9 mouse cellular contexts compared by ENCODE assay signal in the genomic region with DNA sequence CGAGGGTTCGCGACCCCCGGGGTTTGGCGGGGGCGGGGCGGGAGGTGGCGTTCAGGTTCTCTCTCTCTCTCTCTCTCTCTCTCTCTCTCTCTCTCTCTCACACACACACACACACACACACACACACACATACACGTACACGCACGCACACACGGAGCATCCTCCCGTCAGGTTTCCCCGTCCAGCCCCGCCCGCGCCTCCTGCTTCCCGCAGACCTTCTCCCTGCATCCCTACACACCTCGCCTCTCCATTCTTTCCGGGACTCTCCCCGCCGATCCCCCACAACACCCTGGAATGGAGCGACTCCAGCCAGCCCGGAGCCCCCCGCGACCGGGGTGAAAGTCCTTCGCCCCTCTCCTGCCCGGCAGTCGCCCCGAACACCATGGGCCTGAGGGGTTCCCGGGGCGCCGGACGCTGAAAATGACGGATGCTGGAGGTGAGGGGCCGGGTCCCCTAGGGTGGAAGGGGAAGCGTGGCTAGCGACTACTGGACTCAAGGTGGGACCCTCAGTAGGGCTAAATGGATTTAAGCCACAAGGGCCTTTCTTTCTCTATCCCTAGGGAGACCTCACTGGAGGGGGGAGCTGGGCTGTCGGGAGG. TPM values are rescaled to one million over a fixed set of nuclear protein-coding genes. Genes with fewer than 3 reads are reported as not detected.
DNase-seq lines count a peak whose midpoint lies in the region; ATAC-seq and TF ChIP-seq lines count a peak whose summit lies in the region.
"Had no signal": no experiment of that assay in that cellular context is flagged by ENCODE, and none has a peak within 500 bp of the region (broad histone marks: within the 10 kb centered on the region; RNA-seq: fewer than 3 reads in every experiment).

No protein-coding gene starts in this region.

- ATAC-seq in kidney, embryonic 15.5 days (replicated peaks; ENCODE audit: low FRiP score) = no peak; the same call in 1 of the 2 replicates
- no peak for ATAC-seq in lung, postnatal 0 days
- ATAC-seq in inflammation-experienced regulatory T-cells, adult 6 months = no peak

- DNase-seq in kidney, adult 9 months = no peak
- DNase-seq in ES-E14 (ENCODE audit: low read depth, low spot score) = no peak
- DNase-seq in cerebellum, postnatal 25 days = peak; percentile 82 to 91
- DNase-seq in hindbrain, embryonic 10.5 days (ENCODE audit: low spot score) = no peak
- DNase-seq in lung, postnatal 0 days (ENCODE audit: low spot score) = no peak
- DNase-seq in layer of hippocampus, postnatal 36 days = no peak

- H3K27ac ChIP-seq in kidney, embryonic 15.5 days = peak overlapping the region; percentile 94
- H3K27ac ChIP-seq in ES-E14 (ENCODE audit: insufficient read depth, low read depth, low read length, poor library complexity, severe bottlenecking) = no peak overlapping the region
- H3K27ac ChIP-seq in hindbrain, embryonic 10.5 days = peak overlapping the region; percentile 96
- H3K27ac ChIP-seq in lung, postnatal 0 days (ENCODE audit: low read length) = no peak overlapping the region

- peak overlapping the region; percentile 83 for H3K9ac ChIP-seq in kidney, embryonic 15.5 days
- no peak overlapping the region for H3K9ac ChIP-seq in ES-E14 (ENCODE audit: insufficient read depth, low read depth, low read length, poor library complexity, severe bottlenecking)
- H3K9ac ChIP-seq in lung, postnatal 0 days (replicated peaks; ENCODE audit: low read depth) = peak overlapping the region; percentile 41

- 1% methylated on average over 36 of the region's 40 CpGs for WGBS in kidney, embryonic 15.5 days
- WGBS in hindbrain, embryonic 10.5 days = under 1% methylated on average over 38 of the region's 40 CpGs
- 2% methylated on average over 30 of the region's 40 CpGs for WGBS in lung, postnatal 0 days

- H3K27me3 ChIP-seq in kidney, embryonic 15.5 days = no peaks in the 10 kb centered on the region
- no peaks in the 10 kb centered on the region for H3K27me3 ChIP-seq in hindbrain, embryonic 10.5 days (ENCODE audit: insufficient read depth, poor library complexity, severe bottlenecking)
- no peaks in the 10 kb centered on the region for H3K27me3 ChIP-seq in lung, postnatal 0 days (replicated peaks; ENCODE audit: insufficient read depth, low read length)

- peak overlapping the region; percentile 65 for H3K4me3 ChIP-seq in kidney, embryonic 15.5 days (replicated peaks)
- peak overlapping the region; percentile 61 to 64 for H3K4me3 ChIP-seq in ES-E14 (ENCODE audit: insufficient read depth in 1 of 2, low read depth in 1 of 2, low read length in 2 of 2, poor library complexity in 1 of 2, severe bottlenecking in 1 of 2)
- H3K4me3 ChIP-seq in hindbrain, embryonic 10.5 days = peak overlapping the region; percentile 90
- peak overlapping the region; percentile 48 for H3K4me3 ChIP-seq in lung, postnatal 0 days (ENCODE audit: low read depth, low read length)

- H3K9me3 ChIP-seq in kidney, embryonic 15.5 days (replicated peaks) = no peaks in the 10 kb centered on the region
- H3K9me3 ChIP-seq in ES-E14 (ENCODE audit: control insufficient read depth, insufficient read depth, low read depth, low read length) = no peaks in the 10 kb centered on the region
- H3K9me3 ChIP-seq in hindbrain, embryonic 10.5 days = no peaks in the 10 kb centered on the region
- H3K9me3 ChIP-seq in lung, postnatal 0 days (ENCODE audit: low read length) = no peaks in the 10 kb centered on the region

- TF ChIP-seq CTCF in lung, postnatal 0 days (IDR thresholded peaks at IDR 0.05) = no peak

- H3K4me2 ChIP-seq in kidney, embryonic 15.5 days = peak overlapping the region; percentile 90
- H3K4me2 ChIP-seq in lung, postnatal 0 days (replicated peaks; ENCODE audit: low read depth, low read length) = peak overlapping the region; percentile 91

- peaks cover 27% of the 10 kb centered on the region for H3K36me3 ChIP-seq in kidney, embryonic 15.5 days
- peaks cover 3% of the 10 kb centered on the region; the same call in 1 of the 2 replicates for H3K36me3 ChIP-seq in ES-E14 (ENCODE audit: control insufficient read depth, insufficient read depth, low read length, poor library complexity, severe bottlenecking)
- H3K36me3 ChIP-seq in hindbrain, embryonic 10.5 days = peaks cover 36% of the 10 kb centered on the region
- H3K36me3 ChIP-seq in lung, postnatal 0 days (ENCODE audit: insufficient read depth, low read length) = no peaks in the 10 kb centered on the region

- no peak for TF ChIP-seq EP300 in lung, postnatal 0 days (IDR thresholded peaks at IDR 0.05)

- peaks cover 61% of the 10 kb centered on the region for H3K4me1 ChIP-seq in kidney, embryonic 15.5 days
- H3K4me1 ChIP-seq in ES-E14 (ENCODE audit: control insufficient read depth in 2 of 2, insufficient read depth in 2 of 2, low read length in 2 of 2, poor library complexity in 1 of 2) = peaks cover 2 to 10% of the 10 kb centered on the region in 2 experiments; a peak in 2 of 4 replicates
- peaks cover 73% of the 10 kb centered on the region for H3K4me1 ChIP-seq in hindbrain, embryonic 10.5 days (replicated peaks)
- H3K4me1 ChIP-seq in lung, postnatal 0 days (ENCODE audit: insufficient read depth, low read depth, low read length) = peaks cover 8% of the 10 kb centered on the region; the same call in 1 of the 2 replicates

- in situ Hi-C loops in ES-E14 (cut with MboI; ENCODE audit: low sequenced_read_pairs in 2 of 2, unreplicated experiment in 2 of 2) = no loop called here

TF ChIP-seq in ES-E14, 5 proteins besides CTCF, POLR2A, EP300 and RAD21:
- TF ChIP-seq ZC3H11A (IDR thresholded peaks at IDR 0.05; ENCODE audit: borderline replicate concordance, low read depth, low read length) (no peak), CHD2 (IDR thresholded peaks at IDR 0.05; ENCODE audit: low read depth, low read length) (no peak), HCFC1 (IDR thresholded peaks at IDR 0.05; ENCODE audit: borderline replicate concordance, insufficient read depth, low read length) (no peak), ZNF384 (IDR thresholded peaks at IDR 0.05; ENCODE audit: low read depth, low read length) (no peak), MAFK (IDR thresholded peaks at IDR 0.05; ENCODE audit: insufficient read depth, low read depth, low read length) (no peak)
TF ChIP-seq in ES-E14: peak in this region for 0.

RNA-seq across cellular contexts. Expression of gene Samd14, which starts 0.6 kb away (rescaled TPM):
- 16.9 and 21.2 TPM in 2 replicates for polyA plus RNA-seq in kidney, embryonic 15.5 days (2015; fragmentation: Nextera tagmentation; extraction: Ambion mirVana)
- 0.53 and 0.89 TPM in 2 replicates for total RNA-seq in ES-E14 (2012; rRNA removed)
- polyA plus RNA-seq in hindbrain, embryonic 10.5 days (2016; fragmentation: Nextera tagmentation; extraction: Ambion mirVana) = 38.8 and 71.5 TPM in 2 replicates
- polyA plus RNA-seq in lung, postnatal 0 days (2015; fragmentation: Nextera tagmentation; extraction: Ambion mirVana) = 5.4 and 5.8 TPM in 2 replicates
- polyA plus RNA-seq in inflammation-experienced regulatory T-cells, adult 6 months (2017; shearing (Covaris generic)) = under 1 TPM; 0.18 to 0.61 (median 0.46) TPM
- total RNA-seq in layer of hippocampus, postnatal 36 days (2021) = 10 to 100 TPM; 43.3 to 46.5 TPM

RNA-seq across cellular contexts. Expression of gene Ppp1r9b, which starts 19.4 kb away (rescaled TPM):
- 10.0 and 10.6 TPM in 2 replicates for polyA plus RNA-seq in kidney, embryonic 15.5 days (2015; fragmentation: Nextera tagmentation; extraction: Ambion mirVana)
- 29.5 and 32.6 TPM in 2 replicates for total RNA-seq in ES-E14 (2012; rRNA removed)
- polyA plus RNA-seq in hindbrain, embryonic 10.5 days (2016; fragmentation: Nextera tagmentation; extraction: Ambion mirVana) = 10.4 and 11.8 TPM in 2 replicates
- polyA plus RNA-seq in lung, postnatal 0 days (2015; fragmentation: Nextera tagmentation; extraction: Ambion mirVana) = 9.8 and 11.5 TPM in 2 replicates
- 10 to 100 TPM; 19.1 to 24.8 (median 24.8) TPM for polyA plus RNA-seq in inflammation-experienced regulatory T-cells, adult 6 months (2017; shearing (Covaris generic))
- total RNA-seq in layer of hippocampus, postnatal 36 days (2021) = 100 to 1,000 TPM; 931 to 932 TPM

RNA-seq across cellular contexts. Expression of gene Pdk2, which starts 30.9 kb away (rescaled TPM):
- 49.4 and 56.2 TPM in 2 replicates for polyA plus RNA-seq in kidney, embryonic 15.5 days (2015; fragmentation: Nextera tagmentation; extraction: Ambion mirVana)
- 1.3 and 1.7 TPM in 2 replicates for total RNA-seq in ES-E14 (2012; rRNA removed)
- 10.7 and 15.2 TPM in 2 replicates for polyA plus RNA-seq in hindbrain, embryonic 10.5 days (2016; fragmentation: Nextera tagmentation; extraction: Ambion mirVana)
- polyA plus RNA-seq in lung, postnatal 0 days (2015; fragmentation: Nextera tagmentation; extraction: Ambion mirVana) = 39.3 and 51.1 TPM in 2 replicates
- 1 to 10 TPM; 2.4 to 9.2 (median 8.2) TPM for polyA plus RNA-seq in inflammation-experienced regulatory T-cells, adult 6 months (2017; shearing (Covaris generic))
- 100 to 1,000 TPM; 118 to 121 TPM for total RNA-seq in layer of hippocampus, postnatal 36 days (2021)

RNA-seq across cellular contexts. Expression of gene Sgca, which starts 34.1 kb away (rescaled TPM):
- polyA plus RNA-seq in kidney, embryonic 15.5 days (2015; fragmentation: Nextera tagmentation; extraction: Ambion mirVana) = 1.2 and 1.7 TPM in 2 replicates
- total RNA-seq in ES-E14 (2012; rRNA removed) = 0.74 TPM in 1 of 2 replicates, not detected in the other
- polyA plus RNA-seq in hindbrain, embryonic 10.5 days (2016; fragmentation: Nextera tagmentation; extraction: Ambion mirVana) = 0.10 TPM in 1 of 2 replicates, not detected in the other
- 0.33 and 0.55 TPM in 2 replicates for polyA plus RNA-seq in lung, postnatal 0 days (2015; fragmentation: Nextera tagmentation; extraction: Ambion mirVana)
- not detected for polyA plus RNA-seq in inflammation-experienced regulatory T-cells, adult 6 months (2017; shearing (Covaris generic))
- under 1 TPM in 1 of 2 experiments, not detected in 1; 0.48 TPM for total RNA-seq in layer of hippocampus, postnatal 36 days (2021)

RNA-seq across cellular contexts. Expression of gene Hils1, which starts 42.8 kb away (rescaled TPM):
- polyA plus RNA-seq in kidney, embryonic 15.5 days (2015; fragmentation: Nextera tagmentation; extraction: Ambion mirVana) = not detected in 2 replicates
- total RNA-seq in ES-E14 (2012; rRNA removed) = not detected in 2 replicates
- not detected in 2 replicates for polyA plus RNA-seq in hindbrain, embryonic 10.5 days (2016; fragmentation: Nextera tagmentation; extraction: Ambion mirVana)
- not detected in 2 replicates for polyA plus RNA-seq in lung, postnatal 0 days (2015; fragmentation: Nextera tagmentation; extraction: Ambion mirVana)
- polyA plus RNA-seq in inflammation-experienced regulatory T-cells, adult 6 months (2017; shearing (Covaris generic)) = not detected
- total RNA-seq in layer of hippocampus, postnatal 36 days (2021) = not detected
- total RNA-seq: left cerebral cortex, adult 8-10 months had no signal

Comparison
In these comparisons a context has a peak if more than half of its experiments do, and no peak if none do; other contexts are left out.
1. H3K27ac ChIP-seq: peak in kidney, embryonic 15.5 days (single experiment) and hindbrain, embryonic 10.5 days (single experiment); none in ES-E14 (single experiment) and lung, postnatal 0 days (single experiment).
2. DNase-seq: peak in cerebellum, postnatal 25 days (2 of 2); none in kidney, adult 9 months (single experiment), ES-E14 (single experiment), hindbrain, embryonic 10.5 days (single experiment), lung, postnatal 0 days (single experiment) and layer of hippocampus, postnatal 36 days (0 of 2).
3. Peak in every context shown above with its lines, with median percentiles within 50 percentile points of each other: H3K4me3 ChIP-seq.